Mouse (Mus musculus) lung, embryonic 14.5 days (tissue): ENCODE results near the gene Plekho2. TPM values are rescaled to one million over a fixed set of nuclear protein-coding genes. Genes with fewer than 3 reads are reported as not detected.

ENCODE experiments used
- ATAC-seq: fragments of 200-750 bp; cut with Nextera tagmentation; 2 replicates; pipeline ENCODE4 v1.8.0; 2017; ENCODE audit warnings: mild to moderate bottlenecking, moderate TSS enrichment, moderate library complexity; ENCODE audit not compliant: insufficient read depth
- DNase-seq: peaks from one replicate; pipeline ENCODE4 v3.0.0-alpha.2; 2015
- H3K27ac ChIP-seq: fragments of 300-500 bp; sonication (generic); 2 replicates; pipeline ENCODE4 v1.5.1; 2014; ENCODE audit warnings: low read depth, mild to moderate bottlenecking, moderate library complexity
- H3K27me3 ChIP-seq: fragments of 300-500 bp; sonication (generic); 2 replicates; pipeline ENCODE4 v1.6.1; 2014; ENCODE audit warnings: low read length, control low read depth; ENCODE audit not compliant: insufficient read depth
- H3K36me3 ChIP-seq: fragments of 300-500 bp; sonication (generic); 2 replicates; pipeline ENCODE4 v1.6.1; 2014; ENCODE audit warnings: control low read depth; ENCODE audit not compliant: insufficient read depth
- H3K4me1 ChIP-seq: fragments of 300-500 bp; sonication (generic); 2 replicates; pipeline ENCODE4 v1.6.1; 2014; ENCODE audit warnings: antibody characterized with exemption, control low read depth; ENCODE audit not compliant: insufficient read depth
- H3K4me2 ChIP-seq: fragments of 300-500 bp; sonication (generic); 2 replicates; pipeline ENCODE4 v1.6.1; 2014; ENCODE audit warnings: mild to moderate bottlenecking
- H3K4me3 ChIP-seq: fragments of 300-500 bp; sonication (generic); 2 replicates; pipeline ENCODE4 v1.5.1; 2014; ENCODE audit warnings: low read depth, low read length
- H3K9ac ChIP-seq: fragments of 300-500 bp; sonication (generic); 2 replicates; pipeline ENCODE4 v1.6.1; 2014
- H3K9me3 ChIP-seq: fragments of 300-500 bp; sonication (generic); 2 replicates; pipeline ENCODE4 v1.6.1; 2016; ENCODE audit warnings: low read depth, low read length, control low read depth
- CTCF ChIP-seq: IDR thresholded peaks from 2 replicates; pipeline ENCODE4 v1.5.1; 2016; ENCODE audit warnings: antibody characterized with exemption, low read depth
- WGBS: fragments of 180-500 bp; shearing (Covaris S2); extraction: QIAGEN DNeasy Blood & Tissue Kit; methylation state at CpG from one replicate; pipeline ENCODE4 v1.1.7; 2014; 5-methylcytosine and 5-hydroxymethylcytosine counted together
- polyA plus RNA-seq: library from polyadenylated mRNA; unstranded; fragments of >200 nt; fragmentation: Nextera tagmentation; extraction: Ambion mirVana; gene quantifications from 2 replicates; pipeline ENCODE4 v1.2.1, GENCODE M21; 2014

Gene Plekho2
- polyA plus RNA-seq, 1 experiment from 2014 or later, result 21.8 TPM

DNA sequence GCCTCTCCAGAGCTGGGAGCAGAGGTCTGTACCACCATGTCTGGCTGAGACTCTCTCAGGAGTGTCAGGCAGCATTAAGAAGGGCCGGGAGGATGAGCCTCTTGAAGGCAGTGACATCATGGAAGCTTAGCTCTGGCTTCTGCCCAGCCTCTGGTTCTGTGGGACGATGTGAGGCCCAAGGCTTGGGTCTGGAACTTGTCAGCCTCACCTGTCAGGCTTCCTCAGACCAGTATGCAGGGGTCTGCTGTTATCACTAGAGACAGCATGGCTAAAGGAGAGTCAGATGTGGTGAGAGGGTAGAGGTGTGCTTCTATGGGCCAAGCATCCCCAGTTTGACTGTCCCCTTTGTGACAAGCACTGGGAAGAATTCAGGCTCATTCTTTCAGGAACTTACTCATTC lies 33.3 kb upstream of the Plekho2 start:
- Histone ChIP-seq H3K4me3 (no peak overlapping the region), H3K4me1 (no peaks in the 10 kb centered on the region), H3K4me2 (no peak overlapping the region), H3K36me3 (no peaks in the 10 kb centered on the region), H3K27me3 (no peaks in the 10 kb centered on the region), H3K9me3 (no peaks in the 10 kb centered on the region), H3K27ac (no peak overlapping the region), H3K9ac (no peak overlapping the region)
- 22% methylated on average over 2 of the region's 2 CpGs for WGBS
- DNase-seq (peak; percentile 31), ATAC-seq (no peak)
- no peak for TF ChIP-seq CTCF

- no peak overlapping the region for H3K27ac ChIP-seq
- ATAC-seq, result no peak
Measured at GRCm38 (mm10) chr9:65611969-65612486, 32.2 kb upstream of the Plekho2 start.

GRCm38 (mm10) chr9:65607120-65607519 lies 27.3 kb upstream of the Plekho2 start:
- no peaks in the 10 kb centered on the region for H3K36me3 ChIP-seq
- DNase-seq, result no peak
- no peak for ATAC-seq
- no peaks in the 10 kb centered on the region for H3K9me3 ChIP-seq
- 0 out of 2 replicates have a peak overlapping the region, but pooled peaks have one; percentile 13 for H3K27ac ChIP-seq
- H3K4me1 ChIP-seq, result no peaks in the 10 kb centered on the region
- TF ChIP-seq CTCF, result no peak
- no peaks in the 10 kb centered on the region for H3K27me3 ChIP-seq
- 40% methylated on average over 2 of the region's 2 CpGs for WGBS
- no peak overlapping the region for H3K4me2 ChIP-seq
- no peak overlapping the region for H3K9ac ChIP-seq
- no peak overlapping the region for H3K4me3 ChIP-seq

More at GRCm38 (mm10) chr9:65611969-65612486, 32.2 kb upstream of the Plekho2 start:
- H3K4me3 ChIP-seq, result no peak overlapping the region
- TF ChIP-seq CTCF, result no peak
- no peaks in the 10 kb centered on the region for H3K4me1 ChIP-seq
- H3K9ac ChIP-seq, result no peak overlapping the region
- no peaks in the 10 kb centered on the region for H3K27me3 ChIP-seq
- 48% methylated on average over 5 of the region's 5 CpGs for WGBS
- no peak for DNase-seq
- H3K36me3 ChIP-seq, result no peaks in the 10 kb centered on the region
- H3K9me3 ChIP-seq, result no peaks in the 10 kb centered on the region
- H3K4me2 ChIP-seq, result no peak overlapping the region

DNA sequence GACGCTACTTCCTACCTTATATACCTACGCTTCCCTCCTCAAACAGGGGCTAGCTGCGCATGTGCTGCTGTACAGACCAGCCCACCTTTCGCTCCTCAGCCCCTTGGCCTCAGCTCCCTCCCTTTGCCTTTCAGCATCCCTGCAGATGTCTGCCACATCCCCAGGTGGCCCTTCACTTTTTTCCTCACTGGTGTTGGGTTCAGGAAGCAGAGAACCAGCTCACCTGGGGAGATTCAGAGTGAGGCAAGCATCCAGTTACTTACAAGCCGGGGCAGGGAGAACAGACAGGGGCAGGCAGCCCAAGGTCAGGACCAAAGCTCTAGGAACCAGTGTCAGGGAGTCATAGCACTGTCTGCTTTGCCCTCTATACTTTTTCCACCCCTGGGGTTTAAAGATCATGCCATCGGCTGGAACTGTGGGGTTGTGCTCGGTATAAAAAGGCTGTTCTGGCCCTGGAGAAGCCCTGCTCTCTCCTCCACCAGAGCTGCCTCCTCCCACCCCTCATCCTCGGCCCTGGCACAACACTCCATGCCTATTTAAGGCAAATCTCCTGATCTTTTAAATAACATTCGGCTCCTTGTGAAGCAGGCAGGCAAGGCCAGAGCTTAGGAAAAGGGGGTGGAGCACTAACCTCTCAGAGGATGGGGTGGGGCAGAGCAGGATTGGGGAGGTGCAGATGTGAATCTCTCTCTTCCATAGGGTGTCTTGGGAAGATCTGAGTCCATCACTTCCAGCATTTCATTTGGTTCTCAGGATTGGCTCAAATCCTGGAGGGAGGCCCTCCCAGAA lies 26.7 kb upstream of the Plekho2 start:
- Histone ChIP-seq H3K9me3 (no peaks in the 10 kb centered on the region), H3K4me2 (no peak overlapping the region), H3K36me3 (no peaks in the 10 kb centered on the region), H3K27ac (peak overlapping the region; percentile 1; the same call in 1 of the 2 replicates), H3K4me3 (no peak overlapping the region), H3K4me1 (no peaks in the 10 kb centered on the region), H3K27me3 (no peaks in the 10 kb centered on the region), H3K9ac (no peak overlapping the region)
- DNase-seq (no peak), ATAC-seq (peak; percentile 39; the same call in 1 of the 2 replicates)
- 40% methylated on average over 9 of the region's 9 CpGs for WGBS
- TF ChIP-seq CTCF, result no peak

GRCm38 (mm10) chr9:65605471-65606136 lies 25.8 kb upstream of the Plekho2 start:
- Histone ChIP-seq H3K9me3 (no peaks in the 10 kb centered on the region), H3K27me3 (no peaks in the 10 kb centered on the region), H3K4me1 (no peaks in the 10 kb centered on the region), H3K27ac (peak overlapping the region; percentile 1; the same call in 1 of the 2 replicates), H3K4me2 (peak overlapping the region; percentile 46), H3K36me3 (no peaks in the 10 kb centered on the region), H3K4me3 (peak overlapping the region; percentile 2; the same call in 1 of the 2 replicates), H3K9ac (no peak overlapping the region)
- TF ChIP-seq CTCF, result peak; percentile 90
- 9% methylated on average over 9 of the region's 9 CpGs for WGBS
- ATAC-seq (peak; percentile 81), DNase-seq (peak; percentile 98)

- no peak overlapping the region for H3K4me3 ChIP-seq
- H3K4me2 ChIP-seq, result no peak overlapping the region
- DNase-seq, result peak; percentile 44
- no peaks in the 10 kb centered on the region for H3K36me3 ChIP-seq
- no peak for ATAC-seq
- peak; percentile 55 for TF ChIP-seq CTCF
- WGBS, result 49% methylated on average over 8 of the region's 8 CpGs
- no peak overlapping the region for H3K27ac ChIP-seq
- no peak overlapping the region for H3K9ac ChIP-seq
- no peaks in the 10 kb centered on the region for H3K4me1 ChIP-seq
- no peaks in the 10 kb centered on the region for H3K9me3 ChIP-seq
- H3K27me3 ChIP-seq, result no peaks in the 10 kb centered on the region
Measured at GRCm38 (mm10) chr9:65603401-65604102, 23.7 kb upstream of the Plekho2 start.
